Mouse (Mus musculus) hindbrain, embryonic 11.5 days (tissue): ENCODE data around the gene Msrb2. TPM values are rescaled to one million over a fixed set of nuclear protein-coding genes. Genes with fewer than 3 reads are reported as not detected.

ENCODE experiments used
- ATAC-seq: fragments of 200-750 bp; cut with Nextera tagmentation; 2 replicates; pipeline ENCODE4 v1.8.0; 2017; ENCODE audit warnings: mild to moderate bottlenecking, moderate TSS enrichment, moderate library complexity; ENCODE audit not compliant: low FRiP score
- DNase-seq: peaks from one replicate; pipeline ENCODE4 v3.0.0-alpha.2; 2015; ENCODE audit warnings: low spot score
- H3K27ac ChIP-seq: fragments of 300-500 bp; sonication (generic); 2 replicates; pipeline ENCODE4 v1.5.1; 2014; ENCODE audit warnings: mild to moderate bottlenecking, low read depth, low read length
- H3K27me3 ChIP-seq: fragments of 300-500 bp; sonication (generic); 2 replicates; pipeline ENCODE4 v1.6.1; 2014; ENCODE audit warnings: mild to moderate bottlenecking, low read length, moderate library complexity, mixed read lengths; ENCODE audit not compliant: control insufficient read depth, insufficient read depth
- H3K36me3 ChIP-seq: fragments of 300-500 bp; sonication (generic); 2 replicates; pipeline ENCODE4 v1.6.1; 2014; ENCODE audit warnings: mild to moderate bottlenecking, low read length, moderate library complexity, mixed read lengths; ENCODE audit not compliant: control insufficient read depth, insufficient read depth
- H3K4me1 ChIP-seq: fragments of 300-500 bp; sonication (generic); replicated peaks from 2 replicates; pipeline ENCODE4 v1.6.1; 2014; ENCODE audit warnings: low read length, mixed read lengths; ENCODE audit not compliant: control insufficient read depth, insufficient read depth
- H3K4me2 ChIP-seq: fragments of 300-500 bp; sonication (generic); replicated peaks from 2 replicates; pipeline ENCODE4 v1.6.1; 2014; ENCODE audit warnings: mild to moderate bottlenecking, low read depth, low read length
- H3K4me3 ChIP-seq: fragments of 300-500 bp; sonication (generic); 2 replicates; pipeline ENCODE4 v1.5.1; 2014; ENCODE audit warnings: low read depth, low read length
- H3K9ac ChIP-seq: fragments of 300-500 bp; sonication (generic); 2 replicates; pipeline ENCODE4 v1.6.1; 2014; ENCODE audit warnings: low read depth, low read length
- H3K9me3 ChIP-seq: fragments of 300-500 bp; sonication (generic); 2 replicates; pipeline ENCODE4 v1.6.1; 2016; ENCODE audit warnings: low read length; ENCODE audit not compliant: control insufficient read depth
- WGBS: fragments of 180-500 bp; shearing (Covaris S2); extraction: QIAGEN DNeasy Blood & Tissue Kit; methylation state at CpG from one replicate; pipeline ENCODE4 v1.1.7; 2014; 5-methylcytosine and 5-hydroxymethylcytosine counted together
- polyA plus RNA-seq: library from polyadenylated mRNA; unstranded; fragments of >200 nt; fragmentation: Nextera tagmentation; extraction: Ambion mirVana; gene quantifications from 2 replicates; pipeline ENCODE4 v1.2.1, GENCODE M21; 2014

The Msrb2 gene
- polyA plus RNA-seq, 1 experiment from 2014 or later: 14.8 TPM

GRCm38 (mm10) chr2:19350167-19350566, 21.1 kb upstream of the Msrb2 start:
- no peaks in the 10 kb centered on the region for H3K4me1 ChIP-seq
- no peak overlapping the region for H3K4me3 ChIP-seq
- H3K27me3 ChIP-seq: no peaks in the 10 kb centered on the region
- no peaks in the 10 kb centered on the region for H3K9me3 ChIP-seq
- H3K27ac ChIP-seq: no peak overlapping the region
- no peaks in the 10 kb centered on the region for H3K36me3 ChIP-seq
- 89% methylated on average over 5 of the region's 5 CpGs for WGBS
- ATAC-seq: no peak
- no peak for DNase-seq
- no peak overlapping the region for H3K9ac ChIP-seq
- no peak overlapping the region for H3K4me2 ChIP-seq

- WGBS: 97% methylated on average over 1 of the region's 1 CpGs
- H3K27me3 ChIP-seq: no peaks in the 10 kb centered on the region
- H3K4me3 ChIP-seq: no peak overlapping the region
- no peaks in the 10 kb centered on the region for H3K36me3 ChIP-seq
- no peak overlapping the region for H3K27ac ChIP-seq
- no peaks in the 10 kb centered on the region for H3K4me1 ChIP-seq
- no peak overlapping the region for H3K9ac ChIP-seq
- no peak for DNase-seq
- no peak for ATAC-seq
- H3K9me3 ChIP-seq: no peaks in the 10 kb centered on the region
- H3K4me2 ChIP-seq: no peak overlapping the region
These were observed 19.5 kb upstream of the Msrb2 start for GRCm38 (mm10) chr2:19351615-19352253.

- Histone ChIP-seq H3K4me1 (no peaks in the 10 kb centered on the region), H3K9ac (no peak overlapping the region), H3K27ac (no peak overlapping the region), H3K36me3 (no peaks in the 10 kb centered on the region), H3K9me3 (no peaks in the 10 kb centered on the region), H3K4me2 (no peak overlapping the region), H3K27me3 (no peaks in the 10 kb centered on the region), H3K4me3 (no peak overlapping the region)
- WGBS: 94% methylated on average over 2 of the region's 2 CpGs
- DNase-seq: no peak
- no peak for ATAC-seq
These were observed 18.1 kb upstream of the Msrb2 start for GRCm38 (mm10) chr2:19353158-19353557.

- no peaks in the 10 kb centered on the region for H3K4me1 ChIP-seq
- H3K9ac ChIP-seq: no peak overlapping the region
- H3K27me3 ChIP-seq: no peaks in the 10 kb centered on the region
- no peak overlapping the region for H3K4me3 ChIP-seq
- 83% methylated on average over 1 of the region's 1 CpGs for WGBS
- ATAC-seq (no peak), DNase-seq (no peak)
- H3K36me3 ChIP-seq: no peaks in the 10 kb centered on the region
- no peak overlapping the region for H3K27ac ChIP-seq
- H3K4me2 ChIP-seq: no peak overlapping the region
- H3K9me3 ChIP-seq: no peaks in the 10 kb centered on the region
These were observed 8.4 kb upstream of the Msrb2 start for GRCm38 (mm10) chr2:19362880-19363279.

- no peaks in the 10 kb centered on the region for H3K36me3 ChIP-seq
- no peaks in the 10 kb centered on the region for H3K9me3 ChIP-seq
- WGBS: 17% methylated on average over 3 of the region's 3 CpGs
- H3K27me3 ChIP-seq: no peaks in the 10 kb centered on the region
- H3K4me2 ChIP-seq: no peak overlapping the region
- peak; percentile 49 for DNase-seq
- no peaks in the 10 kb centered on the region for H3K4me1 ChIP-seq
- H3K9ac ChIP-seq: no peak overlapping the region
- H3K27ac ChIP-seq: no peak overlapping the region
- ATAC-seq: peak; percentile 56; the same call in 1 of the 2 replicates
- H3K4me3 ChIP-seq: no peak overlapping the region
These were observed 4.8 kb upstream of the Msrb2 start for GRCm38 (mm10) chr2:19366426-19366825.

GRCm38 (mm10) chr2:19367114-19367513, 4.1 kb upstream of the Msrb2 start:
- no peaks in the 10 kb centered on the region for H3K36me3 ChIP-seq
- H3K9ac ChIP-seq: no peak overlapping the region
- DNase-seq (no peak), ATAC-seq (no peak)
- H3K27me3 ChIP-seq: no peaks in the 10 kb centered on the region
- no peak overlapping the region for H3K4me3 ChIP-seq
- H3K27ac ChIP-seq: no peak overlapping the region
- H3K4me1 ChIP-seq: no peaks in the 10 kb centered on the region
- 80% methylated on average over 11 of the region's 11 CpGs for WGBS
- no peaks in the 10 kb centered on the region for H3K9me3 ChIP-seq
- H3K4me2 ChIP-seq: no peak overlapping the region

GRCm38 (mm10) chr2:19373695-19374094, 2.5 kb downstream of the Msrb2 start:
- DNase-seq: no peak
- H3K4me2 ChIP-seq: no peak overlapping the region
- no peak for ATAC-seq

GRCm38 (mm10) chr2:19380446-19380950, 9.3 kb downstream of the Msrb2 start:
- H3K27ac ChIP-seq: no peak overlapping the region
- ATAC-seq (peak; percentile 24; the same call in 1 of the 2 replicates), DNase-seq (no peak)
- 50% methylated on average over 2 of the region's 2 CpGs for WGBS
- H3K36me3 ChIP-seq: no peaks in the 10 kb centered on the region
- no peaks in the 10 kb centered on the region for H3K9me3 ChIP-seq
- no peak overlapping the region for H3K4me3 ChIP-seq
- H3K4me2 ChIP-seq: no peak overlapping the region
- no peak overlapping the region for H3K9ac ChIP-seq
- H3K4me1 ChIP-seq: no peaks in the 10 kb centered on the region; the same call in 1 of the 2 replicates
- H3K27me3 ChIP-seq: no peaks in the 10 kb centered on the region

More at GRCm38 (mm10) chr2:19373695-19374094, 2.5 kb downstream of the Msrb2 start:
- Histone ChIP-seq H3K9me3 (no peaks in the 10 kb centered on the region), H3K4me3 (no peak overlapping the region), H3K9ac (no peak overlapping the region), H3K27me3 (no peaks in the 10 kb centered on the region), H3K36me3 (no peaks in the 10 kb centered on the region), H3K27ac (no peak overlapping the region), H3K4me1 (no peaks in the 10 kb centered on the region)
- 87% methylated on average over 7 of the region's 7 CpGs for WGBS

- Histone ChIP-seq H3K4me1 (no peaks in the 10 kb centered on the region; the same call in 1 of the 2 replicates), H3K4me3 (no peak overlapping the region), H3K36me3 (no peaks in the 10 kb centered on the region), H3K27me3 (no peaks in the 10 kb centered on the region), H3K9ac (no peak overlapping the region), H3K27ac (no peak overlapping the region), H3K9me3 (no peaks in the 10 kb centered on the region), H3K4me2 (no peak overlapping the region)
- no peak for DNase-seq
- 18% methylated on average over 2 of the region's 2 CpGs for WGBS
- ATAC-seq: peak; percentile 48; the same call in 1 of the 2 replicates
These were observed 9.7 kb downstream of the Msrb2 start for GRCm38 (mm10) chr2:19380986-19381385.
